Mouse (Mus musculus) thymus, adult 2 months (tissue): ENCODE measurements around the gene Ak5.

Experiments used
- CTCF ChIP-seq: fragments of 200-500 bp; IDR thresholded peaks from 2 replicates; pipeline ENCODE4 v1.5.1; 2012; ENCODE audit warnings: mild to moderate bottlenecking, control low read depth, low read length, moderate library complexity, borderline replicate concordance; ENCODE audit not compliant: control insufficient read depth, poor library complexity, insufficient read depth; ENCODE audit errors: extremely low read depth
- POLR2A ChIP-seq: fragments of 200-500 bp; IDR thresholded peaks from 2 replicates; pipeline ENCODE4 v1.6.1; 2012; ENCODE audit warnings: mild to moderate bottlenecking, low read length, control low read depth, moderate library complexity; ENCODE audit not compliant: control insufficient read depth, poor library complexity, insufficient read depth; ENCODE audit errors: extremely low read depth

- no peak for TF ChIP-seq CTCF
- TF ChIP-seq POLR2A, result no peak
These were observed 576 bp downstream of the Ak5 start for GRCm38 (mm10) chr3:152667356-152668211.
